Mouse (Mus musculus) heart, adult 9 months (tissue): ENCODE data around the gene Tldc2.

Source experiments
- DNase-seq, 2 experiments: peaks; one replicate each; pipeline ENCODE4 v3.0.0; 2022; ENCODE audit warnings: low spot score in 2 of 2

The Tldc2 gene

DNA sequence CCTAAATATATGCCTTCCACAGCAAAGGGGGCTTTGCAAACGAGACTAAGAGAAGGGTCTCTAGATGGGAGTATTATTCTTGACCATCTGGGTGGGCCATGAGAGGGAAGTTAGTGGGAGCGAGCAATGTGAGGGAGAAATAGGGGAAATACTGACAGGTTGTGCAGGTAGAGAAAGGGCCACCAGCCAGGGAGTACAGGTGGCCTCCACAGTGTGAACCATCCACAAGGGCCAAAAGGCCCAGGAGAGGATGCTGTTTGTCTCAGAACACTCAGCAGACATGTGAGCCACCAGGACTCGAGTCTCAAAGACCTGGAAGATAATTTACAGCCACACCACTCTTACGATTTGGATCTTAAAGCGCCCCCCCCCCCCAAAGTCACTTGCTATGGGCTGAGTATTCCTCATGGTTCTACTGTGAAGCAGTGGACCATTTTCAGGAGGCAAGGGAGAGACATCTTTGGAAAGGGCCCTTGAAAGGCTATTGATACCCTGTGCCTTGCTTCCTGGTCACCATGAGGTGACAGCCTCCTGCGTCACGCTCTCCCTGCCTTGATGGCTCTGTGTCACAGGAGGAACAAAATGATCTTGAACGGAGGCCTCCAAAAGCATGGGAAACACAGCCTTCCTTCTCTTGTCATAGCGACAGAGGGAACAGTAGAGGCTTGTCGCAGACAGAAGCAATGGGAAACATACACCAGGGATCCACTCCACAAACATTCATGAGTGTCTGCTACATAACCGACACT is 26.1 kb upstream of the Tldc2 start:
- no peak for DNase-seq

DNA sequence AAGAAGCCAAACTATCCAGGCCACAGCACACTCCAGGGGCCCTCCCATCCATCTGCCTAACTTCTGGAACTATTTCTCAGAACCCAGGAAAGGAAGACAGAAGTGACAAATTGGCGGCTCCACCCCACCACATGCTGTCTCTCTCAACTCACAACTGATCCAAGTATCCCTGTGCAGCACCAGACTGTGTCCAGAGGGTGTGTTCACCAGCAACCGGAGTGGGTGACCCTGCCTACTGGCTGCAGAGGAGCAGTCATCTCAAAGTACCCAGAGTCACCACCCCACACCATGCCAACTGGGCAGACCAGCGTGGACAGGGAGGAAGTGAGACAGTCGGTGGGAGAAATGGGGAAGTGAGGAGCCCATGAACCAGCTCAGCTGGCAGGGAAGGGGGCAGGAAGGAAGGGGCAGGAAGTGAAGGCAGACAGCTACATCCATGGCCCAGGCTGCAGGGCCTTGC is 23.6 kb upstream of the Tldc2 start:
- DNase-seq, result peak in 1 of 2 experiments; percentile 78

DNA sequence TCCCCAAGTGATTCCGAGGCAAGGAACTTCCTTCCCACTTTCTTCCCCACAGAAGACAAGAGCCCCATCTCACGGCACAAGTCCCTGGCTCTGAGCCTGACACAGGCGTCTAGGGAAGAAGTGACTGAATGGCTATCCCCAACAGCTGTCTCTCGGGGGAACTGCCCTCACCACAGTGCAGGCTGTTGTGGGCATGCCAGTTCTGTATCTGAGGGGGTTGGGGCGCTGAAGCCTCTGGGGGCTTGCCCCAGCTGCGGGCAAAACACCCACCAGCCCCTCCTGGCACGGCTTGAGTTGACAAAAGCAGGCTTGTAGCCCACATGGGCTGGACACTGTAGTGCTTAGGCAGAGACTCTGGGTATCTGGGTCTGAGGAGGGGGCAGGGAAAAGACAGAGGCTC is 22.7 kb upstream of the Tldc2 start:
- peak in 1 of 2 experiments; percentile 64 for DNase-seq

DNA sequence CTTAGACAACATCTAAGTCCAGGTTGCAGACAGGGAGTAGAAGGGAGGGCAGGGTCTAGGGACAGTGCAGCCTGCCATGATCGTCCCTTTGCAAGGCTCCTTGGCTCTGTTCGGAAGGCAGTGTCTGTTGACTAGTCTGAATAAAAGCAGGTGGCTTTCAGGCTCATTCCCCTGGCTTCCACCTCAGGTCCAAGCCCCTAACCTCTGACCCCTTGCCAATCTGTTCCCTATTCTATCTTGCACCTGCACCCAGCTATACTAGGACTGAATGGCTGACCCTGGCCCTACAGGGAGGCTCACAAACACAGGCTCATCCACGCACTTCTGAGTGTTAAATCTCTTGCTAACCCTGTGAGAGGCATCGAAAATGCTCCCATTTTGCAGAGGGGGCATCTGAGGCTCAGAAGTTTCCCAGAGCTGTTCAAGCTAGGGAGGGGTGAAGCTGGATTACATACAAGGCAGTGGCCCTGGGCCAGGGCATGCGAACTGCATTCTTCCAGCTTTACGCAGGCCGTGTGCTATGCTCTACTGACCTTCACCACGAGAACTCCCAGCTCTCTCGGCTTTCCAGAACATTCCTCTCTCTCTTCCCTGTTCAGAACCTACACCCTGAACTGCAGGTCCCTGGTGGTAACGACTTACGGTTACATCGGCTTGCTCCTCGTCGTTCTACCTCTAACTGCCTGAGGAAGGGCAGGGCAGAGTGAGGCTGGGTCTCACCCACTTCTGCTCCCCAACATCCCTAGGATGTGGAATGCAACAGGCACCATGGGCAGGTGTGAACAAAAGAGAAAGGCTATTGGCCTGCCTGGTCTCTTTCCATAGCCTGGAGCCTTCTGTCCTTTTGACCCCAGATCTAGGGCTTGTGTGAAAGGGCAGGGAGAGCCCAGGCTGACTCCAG is 21.6 kb upstream of the Tldc2 start:
- no peak for DNase-seq

DNA sequence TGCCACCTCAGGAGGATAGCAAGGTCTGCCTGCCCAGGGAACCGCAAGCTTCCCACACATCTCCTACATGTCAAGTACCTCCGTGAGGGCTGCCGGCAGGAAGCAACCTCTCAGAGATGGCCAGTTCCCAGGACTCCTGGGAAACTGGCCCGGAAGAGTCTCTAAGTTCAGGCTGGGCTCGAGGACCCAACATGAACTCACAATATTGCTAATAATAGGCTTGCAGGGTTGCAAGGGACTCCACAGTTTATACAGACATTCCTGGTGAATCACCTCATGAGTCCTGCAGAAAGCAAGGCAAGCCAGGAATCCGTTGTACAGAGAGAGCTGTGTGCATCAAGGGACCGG is 21.0 kb upstream of the Tldc2 start:
- DNase-seq, result peak in 1 of 2 experiments; percentile 57

DNA sequence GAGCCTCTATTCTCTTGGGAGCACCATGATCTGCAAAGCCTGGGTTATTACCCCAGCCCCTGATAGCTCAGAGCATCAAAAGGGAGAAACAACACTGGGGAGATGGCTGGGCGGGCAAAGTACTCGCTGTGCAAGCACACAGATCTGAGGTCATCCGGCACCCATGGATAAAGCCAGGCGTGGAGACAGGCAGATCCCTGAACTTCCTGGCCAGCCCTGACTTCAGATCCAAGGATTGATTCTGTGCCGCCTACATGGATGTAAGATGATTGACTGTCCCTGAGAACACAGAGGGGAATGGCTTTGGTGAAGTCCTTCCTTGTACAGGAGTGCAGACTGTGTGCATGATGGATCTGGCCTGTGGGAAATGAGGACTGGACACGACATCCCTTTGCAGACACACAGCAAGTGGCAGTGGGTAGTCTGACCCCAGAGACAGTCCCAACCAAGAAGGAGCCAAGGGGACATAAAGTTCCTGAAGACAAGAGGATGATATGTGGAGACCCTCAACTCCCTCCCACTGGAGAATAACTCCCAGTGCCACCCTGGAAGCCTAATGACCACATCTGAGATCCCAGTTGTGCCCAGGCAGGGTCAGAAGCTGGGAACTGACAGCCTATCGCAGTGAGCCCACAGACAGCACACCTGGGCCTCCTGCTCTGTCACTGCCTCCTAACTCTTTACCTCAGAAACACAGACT is 20.0 kb upstream of the Tldc2 start:
- DNase-seq, result no peak

DNA sequence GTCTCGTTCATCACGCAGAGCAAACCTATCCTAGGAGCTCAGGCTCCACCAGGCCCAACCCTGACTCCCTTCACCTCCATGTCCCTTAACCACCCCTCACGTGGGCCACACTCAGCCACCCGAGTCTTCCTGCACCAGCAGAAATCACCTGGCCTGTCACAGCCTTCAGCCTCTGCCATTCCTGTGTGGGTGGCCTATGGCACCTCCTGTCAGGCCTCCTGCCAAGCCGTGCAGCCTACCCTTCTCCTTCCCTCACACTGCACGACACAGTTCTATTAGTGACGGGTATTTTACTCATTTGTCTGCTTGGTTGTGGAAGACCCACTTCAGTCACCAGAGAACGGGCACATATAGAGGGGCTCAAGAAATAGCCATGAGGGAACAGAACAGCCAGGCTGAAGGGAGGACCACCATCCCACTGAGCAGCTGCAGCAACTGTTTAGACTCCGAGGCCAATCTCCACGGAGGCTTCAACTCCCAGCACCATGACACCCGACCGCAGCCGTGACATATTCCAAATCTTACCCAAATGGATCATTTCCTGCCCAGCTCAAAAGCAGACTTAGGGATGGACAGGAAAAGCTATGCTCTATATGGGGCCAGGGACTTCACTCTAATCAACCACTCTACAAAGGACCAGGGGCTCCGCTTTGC is 18.0 kb upstream of the Tldc2 start:
- no peak for DNase-seq

DNA sequence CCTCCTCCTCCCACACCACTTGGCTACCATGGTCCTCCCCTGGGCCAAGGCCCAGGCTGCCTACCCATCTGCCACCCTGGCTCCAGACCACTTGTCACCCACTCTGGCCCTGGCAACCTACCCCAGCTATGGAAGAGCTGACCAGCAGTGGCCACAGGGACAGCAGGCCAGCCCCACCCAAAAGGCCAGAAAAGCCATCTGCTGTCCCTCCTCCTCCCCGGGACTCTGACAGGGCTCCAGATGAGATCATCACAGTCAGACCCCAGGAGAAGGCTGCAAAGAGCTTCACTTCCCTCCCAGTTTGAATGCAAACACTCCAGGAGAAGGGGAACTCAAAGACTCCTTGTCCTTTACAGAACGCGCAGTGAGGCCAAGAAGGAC is 17.5 kb upstream of the Tldc2 start:
- DNase-seq, result no peak

DNA sequence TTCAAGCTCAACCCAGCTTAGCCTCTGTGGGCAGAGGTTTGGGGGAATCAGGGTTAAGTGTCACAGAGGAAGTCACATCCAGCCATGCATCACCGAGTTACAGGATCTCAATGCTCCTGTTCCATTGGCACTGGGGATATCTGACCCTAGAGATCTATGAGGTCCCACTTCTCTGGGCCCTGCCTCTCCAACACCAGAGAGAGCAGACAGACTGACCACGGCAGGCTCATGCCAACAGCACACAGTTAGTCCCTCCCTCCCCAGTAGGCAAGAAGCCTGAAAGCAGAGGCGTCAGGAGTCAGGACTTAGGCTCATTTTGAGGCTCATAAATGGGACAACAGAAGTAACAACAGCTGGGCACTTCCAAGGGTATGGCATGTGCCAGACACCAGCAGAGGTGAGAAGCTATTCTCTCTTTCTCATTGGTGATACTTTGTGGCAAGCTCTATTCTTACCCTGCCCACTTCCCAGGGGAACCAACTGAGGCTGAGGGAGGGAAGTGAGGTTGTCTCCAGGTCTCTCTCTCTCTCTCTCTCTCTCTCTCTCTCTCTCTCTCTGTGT is 17.0 kb upstream of the Tldc2 start:
- no peak for DNase-seq

DNA sequence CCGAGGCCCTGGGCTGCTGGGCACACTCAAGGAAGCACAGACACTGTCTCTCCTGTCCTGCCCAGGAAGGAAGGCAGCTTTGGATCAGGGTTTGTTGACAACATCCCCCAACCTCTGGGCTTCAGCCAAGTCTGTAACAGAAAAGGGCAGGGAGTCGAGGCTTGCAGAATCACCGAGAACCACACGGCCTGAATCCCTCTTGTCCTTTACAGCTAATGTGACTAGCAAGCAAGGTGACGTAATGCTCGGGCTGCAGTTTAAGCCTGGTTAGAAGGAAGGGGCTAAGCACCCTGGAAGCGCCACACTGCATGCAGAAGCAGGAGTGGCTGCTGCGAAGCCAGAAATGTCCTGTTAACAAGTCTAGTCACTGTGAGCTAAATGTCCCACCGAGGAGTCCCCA is 16.5 kb upstream of the Tldc2 start:
- no peak for DNase-seq

DNA sequence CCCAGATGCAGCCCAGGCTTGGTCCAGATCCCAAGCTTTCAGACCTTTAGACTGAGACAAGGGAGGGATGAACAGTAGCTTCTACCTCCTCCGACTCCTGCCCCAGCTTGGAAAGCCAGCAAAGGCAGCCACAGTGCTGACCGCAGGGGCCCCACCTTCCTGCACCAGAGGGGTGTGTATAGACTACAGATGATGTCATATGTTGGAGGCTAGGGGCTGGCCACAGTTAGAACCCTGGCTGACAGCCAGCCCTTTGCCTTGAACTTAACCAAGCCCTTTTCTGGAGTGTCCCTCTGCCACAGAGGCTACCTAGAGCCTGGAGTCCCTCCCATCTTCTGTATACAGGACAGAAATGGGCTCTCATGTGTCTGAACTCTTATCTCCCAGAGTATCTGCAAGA is 15.3 kb upstream of the Tldc2 start:
- peak; percentile 80 to 87 for DNase-seq

DNA sequence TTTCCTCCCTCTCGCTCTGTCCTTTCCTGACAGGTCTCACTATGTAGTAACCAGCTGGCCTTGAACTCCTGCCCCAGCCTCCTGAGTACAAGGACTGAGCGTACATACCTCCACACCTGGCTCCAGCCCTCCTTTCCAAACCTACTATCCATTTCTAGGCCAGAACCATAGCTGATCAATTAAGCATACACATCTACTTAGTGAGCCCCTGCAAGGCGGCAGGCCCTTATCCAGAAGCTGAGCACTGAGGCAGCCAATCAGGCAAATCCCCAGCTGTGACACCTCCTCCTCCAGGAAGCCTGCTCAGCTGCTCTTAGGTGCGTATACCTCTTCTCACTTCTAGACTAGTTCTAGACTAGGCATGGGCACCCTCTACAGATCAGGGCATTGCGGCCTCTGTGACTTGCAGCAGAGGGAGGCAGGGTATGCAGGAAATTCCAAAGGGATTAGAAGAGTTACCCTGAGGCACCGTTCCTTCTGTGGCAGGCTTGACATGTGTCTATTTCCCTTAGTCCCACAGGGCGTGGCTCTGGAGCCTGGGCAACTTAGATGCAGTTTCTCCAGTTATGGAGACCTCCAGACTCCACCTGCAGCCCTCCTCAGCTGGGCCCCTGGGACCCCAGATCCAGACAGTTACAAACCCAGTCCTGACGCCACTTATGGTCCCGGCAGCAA is 14.4 kb upstream of the Tldc2 start:
- no peak for DNase-seq

DNA sequence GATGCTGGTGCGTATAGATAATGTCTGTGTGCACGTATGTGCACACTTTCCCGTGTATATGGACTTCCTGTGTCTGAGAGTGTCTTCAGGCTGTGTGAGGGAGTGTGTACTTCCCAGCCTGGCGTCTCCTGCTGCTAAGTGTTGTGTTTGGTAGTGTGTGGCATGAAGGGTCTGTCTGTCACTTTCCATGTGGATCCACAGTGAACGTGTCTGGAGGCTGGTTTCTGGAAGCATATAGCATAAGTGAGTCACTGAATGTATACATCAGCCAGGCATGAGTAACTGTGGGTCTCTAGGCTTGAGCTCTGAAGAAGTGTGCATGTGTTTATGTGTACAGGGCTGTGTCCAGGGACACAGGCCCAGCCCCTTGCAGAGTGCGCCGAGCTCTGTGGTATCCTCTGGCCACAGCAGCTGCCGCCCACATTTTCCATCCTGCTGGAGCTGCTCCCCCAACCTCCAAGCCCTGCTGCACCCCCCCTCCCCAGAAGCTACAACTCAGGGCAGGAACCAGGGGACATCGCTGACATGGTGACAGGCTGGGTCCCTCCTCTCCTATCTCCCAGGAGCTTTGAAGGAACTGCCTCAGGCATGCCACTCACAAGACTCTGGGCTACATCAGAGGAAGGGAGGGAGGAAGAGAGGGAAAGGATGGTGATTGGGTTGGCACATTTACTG is 13.3 kb upstream of the Tldc2 start:
- no peak for DNase-seq

DNA sequence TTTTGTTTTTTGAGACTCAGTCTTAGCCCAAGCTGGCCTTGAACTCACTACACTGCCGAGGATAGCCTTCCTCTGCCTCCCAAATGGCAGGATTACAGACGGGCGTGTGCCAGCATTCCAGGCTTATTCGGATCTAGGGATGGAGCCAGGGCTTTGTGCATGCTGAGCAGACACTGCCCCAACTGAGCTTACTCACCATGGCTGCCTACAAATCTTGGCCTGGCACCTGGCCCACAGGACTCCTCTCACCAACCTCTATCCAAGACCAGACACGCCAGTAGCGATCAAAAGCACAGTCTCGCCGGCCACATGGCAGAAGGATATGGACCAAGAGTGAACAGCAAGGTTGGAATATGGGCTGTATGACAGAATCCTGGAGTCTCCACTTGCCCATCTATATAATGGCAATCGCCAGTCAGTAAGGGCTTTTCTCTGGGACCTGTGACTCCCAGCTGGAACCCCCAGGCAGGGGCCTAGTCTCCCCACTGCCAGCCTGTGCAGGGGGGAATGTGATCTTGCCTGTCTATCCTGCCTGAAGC is 12.6 kb upstream of the Tldc2 start:
- DNase-seq, result no peak

DNA sequence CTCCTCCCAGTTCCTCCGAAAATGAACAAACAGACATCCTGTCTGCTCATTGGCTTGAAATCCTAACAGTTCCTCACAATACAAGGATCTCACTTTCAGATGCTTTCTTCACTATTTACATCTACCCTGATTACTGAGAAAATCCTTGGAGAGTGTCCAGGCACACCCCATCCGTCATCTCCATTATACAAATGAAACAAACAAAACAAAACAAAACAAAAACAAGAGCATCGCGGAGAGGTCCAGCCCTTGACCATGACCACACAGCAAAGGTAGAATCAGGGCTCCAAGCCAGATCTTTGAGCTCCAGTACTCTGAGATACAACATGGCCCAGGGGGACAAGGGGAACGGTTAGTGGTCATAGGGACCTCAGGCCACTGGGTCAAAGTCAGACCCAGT is 12.1 kb upstream of the Tldc2 start:
- no peak for DNase-seq

DNA sequence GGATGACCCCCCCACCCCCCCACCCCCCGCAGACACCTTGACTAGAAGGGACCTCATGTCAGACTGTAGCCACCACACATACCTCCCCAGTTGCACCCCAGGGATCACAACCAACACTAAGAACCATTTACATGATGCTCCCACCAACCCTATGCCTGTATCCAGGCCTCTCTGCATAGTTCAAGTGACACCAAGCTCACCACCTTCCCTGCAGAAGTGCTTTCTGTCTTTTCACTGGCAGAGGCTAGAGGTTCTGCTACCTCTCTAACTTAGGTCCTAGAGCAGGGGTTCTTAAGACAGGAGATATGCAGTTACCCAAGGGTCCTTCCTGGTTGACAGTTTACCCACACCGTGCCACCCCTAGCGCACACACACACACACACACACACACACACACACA is 11.6 kb upstream of the Tldc2 start:
- no peak for DNase-seq

DNA sequence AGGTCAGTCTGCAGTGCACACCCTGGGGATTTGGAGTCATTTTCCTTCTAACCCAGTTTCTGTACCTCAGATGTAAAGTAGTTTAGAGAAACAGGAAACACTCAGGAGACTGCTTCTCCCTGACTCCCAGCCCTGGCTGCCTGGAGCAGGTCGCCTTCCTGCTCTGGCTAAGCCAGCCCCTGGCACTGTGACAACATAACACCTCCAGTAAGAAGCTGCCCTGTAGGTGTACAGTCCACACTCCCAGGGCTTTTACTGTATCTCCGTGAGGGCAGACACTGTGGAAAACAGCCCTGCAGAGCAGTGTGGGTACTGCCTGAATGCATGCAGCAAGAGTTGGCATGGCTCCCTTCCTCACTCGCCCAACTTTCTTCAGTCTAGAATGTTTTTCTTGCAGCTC is 11.2 kb upstream of the Tldc2 start:
- DNase-seq, result peak; percentile 61 to 73

DNA sequence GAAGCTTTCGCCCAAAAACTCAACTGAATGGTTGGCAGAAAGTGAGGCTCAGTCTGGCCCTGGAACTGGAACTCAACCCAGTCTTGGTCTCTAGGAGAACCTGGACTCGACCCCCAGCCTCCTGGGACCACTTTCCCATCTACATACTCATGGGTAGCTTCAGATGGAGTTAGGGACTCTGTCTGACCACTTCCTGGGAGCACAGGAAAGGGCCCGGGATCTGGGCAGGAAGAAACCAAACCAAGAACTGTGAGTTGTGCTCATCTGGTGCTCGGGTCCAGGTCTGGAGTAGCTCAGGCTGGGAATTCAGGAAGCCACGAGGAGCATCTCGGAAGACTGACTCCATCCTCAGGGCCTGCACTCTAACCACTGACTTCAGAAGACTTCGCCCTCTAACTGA is 10.3 kb upstream of the Tldc2 start:
- DNase-seq, result no peak

DNA sequence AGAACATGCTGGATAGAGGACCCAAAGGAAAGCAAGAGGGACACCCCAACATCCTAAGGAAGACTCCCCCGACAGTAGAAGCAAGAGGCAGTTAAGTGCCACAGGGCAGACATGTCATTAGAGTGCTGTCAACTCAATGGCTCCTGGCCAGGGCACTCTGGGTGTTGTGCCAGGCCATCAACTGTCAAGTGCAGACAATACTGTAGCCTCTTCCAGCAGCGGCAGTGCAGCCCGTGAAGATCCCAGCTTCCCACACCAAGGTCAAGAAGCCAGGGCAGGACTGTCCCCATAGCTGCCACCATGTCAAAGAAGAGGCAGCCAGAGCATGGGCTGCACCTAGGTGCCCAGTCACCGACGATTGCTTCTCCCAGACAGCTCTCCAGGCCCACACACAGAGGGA is 9.7 kb upstream of the Tldc2 start:
- DNase-seq, result no peak

DNA sequence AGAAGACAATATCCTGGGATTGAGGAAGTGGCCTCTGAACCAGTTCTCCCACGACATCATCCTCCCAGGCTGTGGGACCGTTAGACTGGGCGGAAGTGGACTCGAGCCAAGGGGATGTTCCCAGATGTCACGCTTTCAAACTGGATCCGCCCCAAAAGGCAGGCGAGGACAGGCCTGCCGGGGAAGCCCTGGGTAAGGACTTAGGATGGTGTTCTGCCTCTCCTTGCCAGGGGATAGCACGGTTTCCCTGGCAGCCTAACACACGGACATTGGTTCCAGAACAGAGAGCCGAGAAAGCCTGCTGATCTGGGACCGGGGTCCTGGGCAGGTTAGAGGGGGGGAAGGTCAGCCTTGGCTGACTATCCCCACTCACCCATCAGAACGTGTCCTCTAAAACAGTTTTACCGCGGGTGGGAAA is 9.2 kb upstream of the Tldc2 start:
- DNase-seq, result peak; percentile 94 to 96
